Mouse (Mus musculus) c-Kit-positive CD71-negative TER-119-negative erythroid progenitor cells, embryonic 14.5 days (primary cell): ENCODE measurements at regions not wholly inside any gene's neighbourhood (a gene's known extent, or its start where the extent isn't known, plus 50 kb on each side); places are given as distances from the start of the nearest gene placed in this dataset.

Source experiments
- DNase-seq: peaks from one replicate; pipeline ENCODE4 v3.0.0-alpha.2; 2013; ENCODE audit warnings: low read depth

- DNase-seq: no peak
These were observed 87.1 kb upstream of the Tmem150c start for GRCm38 (mm10) chr5:100246709-100247108.

- DNase-seq: no peak
These were observed 85.2 kb upstream of the Tmem150c start for GRCm38 (mm10) chr5:100244811-100245210.

GRCm38 (mm10) chr5:100240876-100241275 lies 81.3 kb upstream of the Tmem150c start:
- DNase-seq: no peak

GRCm38 (mm10) chr5:100239632-100240031 lies 80.0 kb upstream of the Tmem150c start:
- DNase-seq: peak; percentile 54

- DNase-seq: no peak
These were observed 78.9 kb upstream of the Tmem150c start for GRCm38 (mm10) chr5:100238287-100239036.

GRCm38 (mm10) chr5:100237674-100238278 lies 78.2 kb upstream of the Tmem150c start:
- no peak for DNase-seq

GRCm38 (mm10) chr5:100236277-100236676 lies 76.7 kb upstream of the Tmem150c start:
- no peak for DNase-seq

GRCm38 (mm10) chr5:100232076-100232475 lies 72.5 kb upstream of the Tmem150c start:
- no peak for DNase-seq

- DNase-seq: no peak
These were observed 72.0 kb upstream of the Tmem150c start for GRCm38 (mm10) chr5:100231574-100231973.

- DNase-seq: no peak
These were observed 70.4 kb upstream of the Tmem150c start for GRCm38 (mm10) chr5:100230038-100230437.

- DNase-seq: no peak
These were observed 68.3 kb upstream of the Tmem150c start for GRCm38 (mm10) chr5:100227888-100228287.

- DNase-seq: no peak
These were observed 67.1 kb upstream of the Tmem150c start for GRCm38 (mm10) chr5:100226571-100227235.

- DNase-seq: no peak
These were observed 65.9 kb upstream of the Tmem150c start for GRCm38 (mm10) chr5:100225491-100225890.

- DNase-seq: no peak
These were observed 65.3 kb upstream of the Tmem150c start for GRCm38 (mm10) chr5:100224773-100225363.

- no peak for DNase-seq
These were observed 61.5 kb upstream of the Tmem150c start for GRCm38 (mm10) chr5:100221005-100221583.

GRCm38 (mm10) chr5:100220320-100220719 lies 60.7 kb upstream of the Tmem150c start:
- DNase-seq: no peak

- no peak for DNase-seq
These were observed 58.7 kb upstream of the Tmem150c start for GRCm38 (mm10) chr5:100218256-100218851.

- DNase-seq: peak; percentile 39
These were observed 57.8 kb upstream of the Tmem150c start for GRCm38 (mm10) chr5:100217178-100218035.

GRCm38 (mm10) chr5:100213901-100214300 lies 54.3 kb upstream of the Tmem150c start:
- DNase-seq: no peak

GRCm38 (mm10) chr5:100210708-100211107 lies 51.1 kb upstream of the Tmem150c start:
- no peak for DNase-seq
